Mouse (Mus musculus) kidney, embryonic 15.5 days (tissue): ENCODE data around the gene Nmd3. TPM values are rescaled to one million over a fixed set of nuclear protein-coding genes. Genes with fewer than 3 reads are reported as not detected.
A peak's percentile ranks its signal among the peaks of the same experiment; 100 is the strongest.

Experiments used
- ATAC-seq: fragments of 200-750 bp; cut with Nextera tagmentation; replicated peaks from 2 replicates; pipeline ENCODE4 v1.8.0; 2017; ENCODE audit warnings: moderate TSS enrichment; ENCODE audit not compliant: low FRiP score
- H3K27ac ChIP-seq: fragments of 300-500 bp; sonication (generic); 2 replicates; pipeline ENCODE4 v1.5.1; 2015; ENCODE audit warnings: mild to moderate bottlenecking, inconsistent platforms
- H3K27me3 ChIP-seq: fragments of 300-500 bp; sonication (generic); 2 replicates; pipeline ENCODE4 v1.6.1; 2015; ENCODE audit warnings: inconsistent platforms
- H3K36me3 ChIP-seq: fragments of 300-500 bp; sonication (generic); 2 replicates; pipeline ENCODE4 v1.6.1; 2015; ENCODE audit warnings: inconsistent platforms
- H3K4me1 ChIP-seq: fragments of 300-500 bp; sonication (generic); 2 replicates; pipeline ENCODE4 v1.6.1; 2015; ENCODE audit warnings: inconsistent platforms
- H3K4me2 ChIP-seq: fragments of 300-500 bp; sonication (generic); 2 replicates; pipeline ENCODE4 v1.6.1; 2015; ENCODE audit warnings: moderate library complexity, mild to moderate bottlenecking, inconsistent platforms
- H3K4me3 ChIP-seq: fragments of 300-500 bp; sonication (generic); replicated peaks from 2 replicates; pipeline ENCODE4 v1.5.1; 2015; ENCODE audit warnings: mild to moderate bottlenecking, inconsistent platforms
- H3K9ac ChIP-seq: fragments of 300-500 bp; sonication (generic); 2 replicates; pipeline ENCODE4 v1.6.1; 2015; ENCODE audit warnings: mild to moderate bottlenecking, inconsistent platforms
- H3K9me3 ChIP-seq: fragments of 300-500 bp; sonication (generic); replicated peaks from 2 replicates; pipeline ENCODE4 v1.6.1; 2016; ENCODE audit warnings: inconsistent platforms
- WGBS: fragments of 180-500 bp; shearing (Covaris S2); methylation state at CpG from one replicate; pipeline ENCODE4 v1.1.7; 2015; ENCODE audit warnings: mixed read lengths; 5-methylcytosine and 5-hydroxymethylcytosine counted together
- polyA plus RNA-seq: library from polyadenylated mRNA; unstranded; fragments of >200 nt; fragmentation: Nextera tagmentation; extraction: Ambion mirVana; gene quantifications from 2 replicates; pipeline ENCODE4 v1.2.1, GENCODE M21; 2015

Nmd3 gene
- polyA plus RNA-seq, 1 experiment from 2014 or later: 145 TPM

GRCm38 (mm10) chr3:69722187-69722867, 542 bp downstream of the Nmd3 start:
- WGBS: under 1% methylated on average over 58 of the region's 58 CpGs
- H3K4me2 ChIP-seq: peak overlapping the region; percentile 82
- H3K9me3 ChIP-seq: no peaks in the 10 kb centered on the region
- H3K27ac ChIP-seq: peak overlapping the region; percentile 94
- peak overlapping the region; percentile 82 for H3K4me3 ChIP-seq
- H3K9ac ChIP-seq: peak overlapping the region; percentile 81
- peaks cover 14% of the 10 kb centered on the region for H3K4me1 ChIP-seq
- no peaks in the 10 kb centered on the region for H3K27me3 ChIP-seq
- H3K36me3 ChIP-seq: peaks cover 15% of the 10 kb centered on the region; the same call in 1 of the 2 replicates
- peak; percentile 74 for ATAC-seq

- no peak for ATAC-seq
- Histone ChIP-seq H3K9ac (peak overlapping the region; percentile 81; the same call in 1 of the 2 replicates), H3K27me3 (no peaks in the 10 kb centered on the region), H3K36me3 (peaks cover 17% of the 10 kb centered on the region; the same call in 1 of the 2 replicates), H3K4me1 (peaks cover 14% of the 10 kb centered on the region), H3K9me3 (no peaks in the 10 kb centered on the region), H3K27ac (no peak overlapping the region), H3K4me3 (peak overlapping the region; percentile 82), H3K4me2 (peak overlapping the region; percentile 82)
- WGBS: 39% methylated on average over 7 of the region's 7 CpGs
Measured at GRCm38 (mm10) chr3:69723161-69723560, 1.4 kb downstream of the Nmd3 start.

- ATAC-seq: no peak
- Histone ChIP-seq H3K4me3 (no peak overlapping the region), H3K9me3 (no peaks in the 10 kb centered on the region), H3K27ac (no peak overlapping the region), H3K4me2 (no peak overlapping the region), H3K27me3 (no peaks in the 10 kb centered on the region), H3K4me1 (no peaks in the 10 kb centered on the region), H3K36me3 (peaks cover 62% of the 10 kb centered on the region), H3K9ac (no peak overlapping the region)
Measured at GRCm38 (mm10) chr3:69730930-69731329, 9.1 kb downstream of the Nmd3 start.

GRCm38 (mm10) chr3:69733939-69734338, 12.2 kb downstream of the Nmd3 start:
- Histone ChIP-seq H3K9ac (no peak overlapping the region), H3K4me2 (no peak overlapping the region), H3K36me3 (peaks cover 70% of the 10 kb centered on the region), H3K27ac (no peak overlapping the region), H3K4me1 (no peaks in the 10 kb centered on the region), H3K9me3 (no peaks in the 10 kb centered on the region), H3K4me3 (no peak overlapping the region), H3K27me3 (no peaks in the 10 kb centered on the region)
- WGBS: 62% methylated on average over 2 of the region's 2 CpGs
- ATAC-seq: no peak

GRCm38 (mm10) chr3:69755192-69755591, 33.4 kb downstream of the Nmd3 start:
- Histone ChIP-seq H3K4me1 (no peaks in the 10 kb centered on the region), H3K9ac (no peak overlapping the region), H3K9me3 (no peaks in the 10 kb centered on the region), H3K27me3 (no peaks in the 10 kb centered on the region), H3K27ac (no peak overlapping the region), H3K4me3 (no peak overlapping the region), H3K4me2 (no peak overlapping the region), H3K36me3 (peaks cover 76% of the 10 kb centered on the region)
- 84% methylated on average over 3 of the region's 3 CpGs for WGBS
- ATAC-seq: no peak

GRCm38 (mm10) chr3:69755968-69756367, 34.2 kb downstream of the Nmd3 start:
- no peaks in the 10 kb centered on the region for H3K27me3 ChIP-seq
- no peak overlapping the region for H3K27ac ChIP-seq
- no peaks in the 10 kb centered on the region for H3K4me1 ChIP-seq
- no peaks in the 10 kb centered on the region for H3K9me3 ChIP-seq
- no peak overlapping the region for H3K4me3 ChIP-seq
- H3K4me2 ChIP-seq: no peak overlapping the region
- H3K9ac ChIP-seq: no peak overlapping the region
- H3K36me3 ChIP-seq: peaks cover 69% of the 10 kb centered on the region
- ATAC-seq: no peak
- WGBS: 95% methylated on average over 3 of the region's 3 CpGs

GRCm38 (mm10) chr3:69756499-69756898, 34.7 kb downstream of the Nmd3 start:
- H3K4me1 ChIP-seq: no peaks in the 10 kb centered on the region
- no peak overlapping the region for H3K27ac ChIP-seq
- H3K9ac ChIP-seq: no peak overlapping the region
- peaks cover 63% of the 10 kb centered on the region for H3K36me3 ChIP-seq
- 29% methylated on average over 7 of the region's 7 CpGs for WGBS
- H3K9me3 ChIP-seq: no peaks in the 10 kb centered on the region
- no peak overlapping the region for H3K4me3 ChIP-seq
- no peak overlapping the region for H3K4me2 ChIP-seq
- no peaks in the 10 kb centered on the region for H3K27me3 ChIP-seq
- no peak; the same call in 1 of the 2 replicates for ATAC-seq

- Histone ChIP-seq H3K27ac (no peak overlapping the region), H3K4me3 (no peak overlapping the region), H3K9ac (no peak overlapping the region), H3K9me3 (no peaks in the 10 kb centered on the region), H3K4me2 (no peak overlapping the region), H3K36me3 (peaks cover 56% of the 10 kb centered on the region), H3K27me3 (no peaks in the 10 kb centered on the region), H3K4me1 (no peaks in the 10 kb centered on the region)
- ATAC-seq: no peak
- 87% methylated on average over 1 of the region's 1 CpGs for WGBS
Measured at GRCm38 (mm10) chr3:69757456-69757855, 35.7 kb downstream of the Nmd3 start.

GRCm38 (mm10) chr3:69760081-69760480, 38.3 kb downstream of the Nmd3 start:
- Histone ChIP-seq H3K9ac (no peak overlapping the region), H3K4me2 (no peak overlapping the region), H3K36me3 (peaks cover 35% of the 10 kb centered on the region), H3K4me1 (no peaks in the 10 kb centered on the region), H3K27ac (no peak overlapping the region), H3K4me3 (no peak overlapping the region), H3K9me3 (no peaks in the 10 kb centered on the region), H3K27me3 (no peaks in the 10 kb centered on the region)
- 79% methylated on average over 6 of the region's 6 CpGs for WGBS
- ATAC-seq: no peak

- Histone ChIP-seq H3K4me1 (no peaks in the 10 kb centered on the region), H3K9me3 (no peaks in the 10 kb centered on the region), H3K27ac (no peak overlapping the region), H3K4me3 (no peak overlapping the region), H3K9ac (no peak overlapping the region), H3K27me3 (no peaks in the 10 kb centered on the region), H3K4me2 (no peak overlapping the region), H3K36me3 (peaks cover 37% of the 10 kb centered on the region)
- peak; percentile 52; the same call in 1 of the 2 replicates for ATAC-seq
- 77% methylated on average over 4 of the region's 4 CpGs for WGBS
Measured at GRCm38 (mm10) chr3:69761195-69761594, 39.4 kb downstream of the Nmd3 start.

- H3K9me3 ChIP-seq: no peaks in the 10 kb centered on the region
- no peaks in the 10 kb centered on the region for H3K27me3 ChIP-seq
- no peaks in the 10 kb centered on the region for H3K4me1 ChIP-seq
- H3K4me3 ChIP-seq: no peak overlapping the region
- peaks cover 30% of the 10 kb centered on the region for H3K36me3 ChIP-seq
- H3K9ac ChIP-seq: no peak overlapping the region
- 68% methylated on average over 6 of the region's 6 CpGs for WGBS
- no peak overlapping the region for H3K4me2 ChIP-seq
- ATAC-seq: no peak
- H3K27ac ChIP-seq: no peak overlapping the region
Measured at GRCm38 (mm10) chr3:69762838-69763368, 41.1 kb downstream of the Nmd3 start.

- H3K4me2 ChIP-seq: no peak overlapping the region
Measured at GRCm38 (mm10) chr3:69763630-69764565, 42.1 kb downstream of the Nmd3 start.

More at GRCm38 (mm10) chr3:69763630-69764565, 42.1 kb downstream of the Nmd3 start:
- Histone ChIP-seq H3K4me3 (no peak overlapping the region), H3K9ac (no peak overlapping the region), H3K27ac (no peak overlapping the region), H3K4me1 (no peaks in the 10 kb centered on the region), H3K27me3 (no peaks in the 10 kb centered on the region), H3K9me3 (no peaks in the 10 kb centered on the region), H3K36me3 (peaks cover 22% of the 10 kb centered on the region; the same call in 1 of the 2 replicates)
- WGBS: 91% methylated on average over 21 of the region's 21 CpGs
- ATAC-seq: no peak
